Mouse (Mus musculus) A20 (cell line): Measurements from ENCODE around the gene Ercc1.

ENCODE experiments used
- DNase-seq: peaks from one replicate; pipeline ENCODE4 v3.0.0-alpha.2; 2011; ENCODE audit warnings: low read depth, low spot score

Gene Ercc1

GRCm38 (mm10) chr7:19365376-19365775 lies 20.8 kb downstream of the Ercc1 start:
- DNase-seq: no peak

GRCm38 (mm10) chr7:19368380-19368779 lies 23.8 kb downstream of the Ercc1 start:
- no peak for DNase-seq

GRCm38 (mm10) chr7:19369823-19370425 lies 25.3 kb downstream of the Ercc1 start:
- peak; percentile 57 for DNase-seq

GRCm38 (mm10) chr7:19373367-19373766 lies 28.8 kb downstream of the Ercc1 start:
- DNase-seq: no peak

- DNase-seq: no peak
Measured at GRCm38 (mm10) chr7:19375368-19375767, 30.8 kb downstream of the Ercc1 start.

GRCm38 (mm10) chr7:19376019-19376418 lies 31.4 kb downstream of the Ercc1 start:
- DNase-seq: no peak

- no peak for DNase-seq
Measured at GRCm38 (mm10) chr7:19378049-19378448, 33.5 kb downstream of the Ercc1 start.

- DNase-seq: peak; percentile 99
Measured at GRCm38 (mm10) chr7:19381377-19382165, 37.0 kb downstream of the Ercc1 start, which contains the start of gene Ercc2. TSS of gene Ercc2 (plus strand) at chr7:19382010.

GRCm38 (mm10) chr7:19382166-19382541 lies 37.6 kb downstream of the Ercc1 start:
- no peak for DNase-seq

GRCm38 (mm10) chr7:19383708-19384107 lies 39.1 kb downstream of the Ercc1 start:
- no peak for DNase-seq

- DNase-seq: no peak
Measured at GRCm38 (mm10) chr7:19388699-19389413, 44.3 kb downstream of the Ercc1 start.

- no peak for DNase-seq
Measured at GRCm38 (mm10) chr7:19394484-19394883, 49.9 kb downstream of the Ercc1 start.

- DNase-seq: peak; percentile 62
Measured at GRCm38 (mm10) chr7:19399496-19400280, 55.1 kb downstream of the Ercc1 start.

- DNase-seq: no peak
Measured at GRCm38 (mm10) chr7:19400946-19401345, 56.4 kb downstream of the Ercc1 start.

- no peak for DNase-seq
Measured at GRCm38 (mm10) chr7:19402535-19403112, 58.0 kb downstream of the Ercc1 start.

- peak; percentile 92 for DNase-seq
Measured at GRCm38 (mm10) chr7:19403731-19404296, 59.2 kb downstream of the Ercc1 start, which contains the start of gene Klc3. TSS of gene Klc3 (minus strand) at chr7:19404104.

- no peak for DNase-seq
Measured at GRCm38 (mm10) chr7:19404476-19404875, 59.9 kb downstream of the Ercc1 start, which contains the start of gene Ckm. TSS of gene Ckm (plus strand) at chr7:19404776.

GRCm38 (mm10) chr7:19405417-19405816 lies 60.8 kb downstream of the Ercc1 start:
- peak; percentile 84 for DNase-seq
